Mouse (Mus musculus) cerebellum, postnatal 25 days (tissue): ENCODE measurements at regions not wholly inside any gene's neighbourhood (a gene's known extent, or its start where the extent isn't known, plus 50 kb on each side); places are given as distances from the start of the nearest gene placed in this dataset.

Experiments
- DNase-seq, 2 experiments: peaks; one replicate each; pipeline ENCODE4 v3.0.0; 2021; ENCODE audit warnings: mixed read lengths in 2 of 2

DNA sequence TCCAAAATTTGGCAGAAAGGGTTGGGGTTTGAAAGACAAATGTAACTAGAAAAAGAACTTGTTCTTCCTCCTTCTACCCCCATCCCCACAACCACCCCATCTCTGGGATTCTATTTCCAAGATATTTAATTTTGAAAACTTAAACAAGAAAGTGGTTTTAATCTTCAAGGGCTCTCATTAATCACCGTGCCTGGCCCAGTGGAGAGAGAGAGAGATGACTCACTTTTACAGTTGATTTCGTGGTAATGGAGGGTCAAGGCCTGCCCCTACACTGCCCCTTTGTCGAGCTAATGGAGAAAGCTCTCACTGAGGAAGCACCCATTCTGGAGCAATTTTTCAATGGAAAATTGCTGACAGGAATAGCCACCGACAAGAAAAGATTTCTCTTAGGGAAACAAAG, 247.9 kb downstream of the Gm10260 start:
- DNase-seq = no peak

DNA sequence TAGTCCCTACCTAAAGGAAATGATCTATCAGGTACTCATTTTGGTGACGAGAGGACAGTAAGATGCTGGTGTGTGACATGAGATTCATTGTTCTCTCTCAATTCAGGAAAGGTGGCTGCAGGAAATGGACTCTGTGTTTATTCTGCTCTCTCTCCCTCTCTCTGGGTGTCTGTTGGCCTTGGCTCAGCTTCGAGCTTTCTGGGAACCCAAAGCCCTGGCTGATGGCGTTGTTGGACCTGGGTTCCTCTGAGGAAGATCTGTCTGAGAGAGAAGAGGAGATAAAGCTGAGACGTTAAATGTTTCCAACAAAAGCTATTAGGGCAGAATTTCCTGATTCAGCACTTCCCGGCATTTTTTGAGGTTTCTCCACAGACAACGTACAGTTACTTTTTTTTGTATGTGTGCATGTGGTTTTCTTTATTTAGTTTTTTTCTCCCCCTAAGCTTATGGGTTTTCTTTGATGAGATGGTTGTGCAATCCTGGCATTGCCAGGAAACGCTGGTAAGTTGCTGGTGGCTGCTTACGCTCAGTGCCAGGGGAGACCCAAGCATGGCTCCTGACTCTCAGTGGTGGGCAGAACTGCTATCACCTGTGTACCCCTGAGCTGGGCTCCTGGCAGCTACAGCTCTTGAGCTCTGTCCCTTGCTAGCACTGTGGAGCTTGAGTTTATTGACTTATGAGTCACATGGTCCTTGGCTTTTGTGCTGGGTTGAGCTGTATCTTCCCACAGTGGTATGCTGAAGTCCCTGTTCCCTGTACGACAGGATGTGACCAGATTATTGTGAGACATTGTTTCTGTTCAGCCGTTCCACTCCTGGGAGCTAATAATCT, 249.8 kb downstream of the Gm10260 start:
- no peak for DNase-seq

DNA sequence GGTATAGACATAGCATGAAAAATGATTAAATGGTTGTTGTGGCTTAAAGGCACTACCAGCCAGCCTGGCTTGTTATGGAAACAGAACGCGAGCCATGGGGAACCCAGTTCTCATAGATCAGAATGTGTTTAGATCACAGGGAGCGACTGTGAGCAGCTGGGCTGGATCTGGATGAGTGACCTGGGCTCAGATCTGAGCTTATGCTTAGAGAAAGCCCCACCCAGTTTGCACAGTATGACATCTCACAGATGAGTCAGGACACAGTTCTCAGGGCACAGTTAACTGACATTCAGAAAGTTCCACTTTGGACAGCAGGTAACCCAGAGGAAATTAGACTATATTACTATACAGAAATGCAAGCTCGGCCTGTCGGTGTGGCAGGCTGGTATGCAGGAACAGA, 255.5 kb downstream of the Gm10260 start:
- no peak for DNase-seq

DNA sequence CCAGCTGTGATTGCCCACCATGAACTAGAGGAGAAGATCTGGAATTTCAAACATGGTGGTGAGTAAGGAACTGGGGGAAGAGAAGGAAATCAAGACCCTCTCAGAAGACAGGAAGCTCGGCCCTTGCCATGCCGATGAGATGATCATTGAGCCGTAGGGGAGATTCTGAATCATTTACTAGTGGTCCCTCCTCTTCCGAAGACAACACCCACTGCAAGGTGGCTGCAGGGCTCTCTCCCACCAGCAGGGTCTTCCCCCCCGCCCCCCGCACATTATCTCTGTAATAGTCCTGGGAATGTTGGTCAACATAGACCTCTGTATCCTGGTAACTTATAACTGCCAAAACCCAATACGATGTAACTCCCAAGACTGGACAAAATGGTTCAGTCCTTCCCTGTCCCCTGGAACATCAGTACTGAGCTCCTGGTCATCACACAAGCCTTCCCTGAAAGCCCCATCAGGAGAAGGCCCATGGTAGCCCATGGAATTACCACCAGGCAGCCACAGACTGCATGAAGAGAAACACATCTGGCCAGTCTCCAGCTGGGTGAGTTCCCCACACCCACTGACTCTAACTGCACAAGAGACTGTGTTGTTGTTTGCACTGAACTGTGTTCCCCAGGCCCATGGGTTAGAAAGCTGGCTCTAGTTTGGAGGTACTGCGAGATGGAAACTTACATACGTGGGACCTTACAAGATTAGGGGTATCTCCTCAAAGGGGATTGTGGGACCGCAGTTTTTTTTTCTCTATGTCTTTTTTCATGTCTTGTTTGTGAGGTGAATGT, 256.3 kb downstream of the Gm10260 start:
- no peak for DNase-seq

DNA sequence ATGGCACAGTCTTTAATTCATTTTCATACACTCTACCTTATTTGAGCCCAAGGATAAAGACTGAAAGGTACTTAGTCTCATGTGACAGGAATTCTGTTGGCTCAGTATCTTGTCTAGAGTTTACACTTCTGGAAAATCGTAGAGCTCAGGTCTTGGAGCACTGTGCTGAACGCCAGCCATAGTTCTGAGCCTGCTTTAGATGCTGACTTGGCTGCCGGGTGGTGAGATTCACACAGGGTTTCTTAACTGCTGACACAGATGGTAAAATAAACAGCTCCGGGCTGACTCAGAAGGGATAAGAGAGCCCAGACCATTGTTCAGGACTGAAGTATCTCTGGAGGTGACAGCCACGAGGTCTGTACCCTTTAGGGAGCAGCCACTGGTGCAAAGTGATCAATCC, 257.0 kb downstream of the Gm10260 start:
- DNase-seq = no peak

DNA sequence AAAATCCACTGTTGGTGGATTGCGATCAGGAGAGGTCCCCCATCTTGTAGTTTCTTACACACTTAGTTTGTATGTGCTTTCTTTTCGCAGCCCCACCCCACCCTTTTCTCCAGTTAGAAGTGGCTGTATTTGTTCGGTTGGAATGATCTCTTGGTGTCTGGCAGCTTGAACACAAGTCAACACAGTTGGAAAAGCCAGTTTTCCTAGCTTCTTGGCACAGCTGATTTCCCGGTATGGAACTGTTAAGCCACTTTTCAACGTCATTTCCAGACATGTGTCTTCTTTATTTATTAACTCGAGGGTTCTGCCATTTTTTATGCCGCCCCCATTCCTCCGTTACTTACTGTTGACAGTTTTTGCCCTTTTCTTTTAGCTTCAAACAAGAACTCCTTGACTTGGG, 259.2 kb downstream of the Enc1 start:
- DNase-seq = no peak

DNA sequence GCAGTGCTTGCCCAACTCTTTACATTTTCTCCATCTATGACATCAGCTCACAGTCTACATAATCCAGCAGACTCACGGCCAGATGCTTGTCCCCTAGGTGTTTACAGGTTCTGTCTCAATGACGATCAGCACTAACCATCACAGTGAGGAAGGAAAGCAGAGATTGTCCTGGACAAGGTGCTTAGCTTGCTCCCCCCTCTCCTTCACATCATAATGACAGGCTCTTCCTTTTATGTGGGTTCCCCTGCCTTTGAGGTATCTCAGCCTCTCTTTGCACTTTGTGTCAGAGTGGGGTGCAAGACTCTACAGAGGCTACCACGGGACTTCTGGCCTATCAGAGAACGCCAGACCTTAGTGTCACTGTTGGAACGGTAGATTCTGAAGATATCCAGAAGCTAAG, 258.1 kb downstream of the Enc1 start:
- no peak for DNase-seq

DNA sequence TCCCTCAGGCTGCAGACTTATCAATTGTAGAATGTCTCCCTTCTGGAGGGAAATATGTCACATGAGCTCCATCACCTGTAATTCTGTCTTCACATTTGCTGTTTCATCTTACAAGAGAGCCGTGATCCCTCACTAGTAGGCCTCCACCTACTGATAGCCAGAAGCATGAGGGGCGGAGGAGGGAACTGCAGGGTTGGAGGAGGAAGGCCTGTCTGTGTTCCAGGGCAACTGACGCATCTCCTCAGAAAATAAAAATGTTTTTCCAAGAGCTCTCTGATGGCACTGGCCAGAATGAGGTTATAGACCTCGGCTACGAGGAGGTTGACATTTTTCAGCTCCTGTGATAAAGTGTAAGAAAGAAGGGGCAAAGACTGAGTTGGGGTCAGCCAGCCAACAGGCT, 257.0 kb downstream of the Enc1 start:
- DNase-seq = no peak

DNA sequence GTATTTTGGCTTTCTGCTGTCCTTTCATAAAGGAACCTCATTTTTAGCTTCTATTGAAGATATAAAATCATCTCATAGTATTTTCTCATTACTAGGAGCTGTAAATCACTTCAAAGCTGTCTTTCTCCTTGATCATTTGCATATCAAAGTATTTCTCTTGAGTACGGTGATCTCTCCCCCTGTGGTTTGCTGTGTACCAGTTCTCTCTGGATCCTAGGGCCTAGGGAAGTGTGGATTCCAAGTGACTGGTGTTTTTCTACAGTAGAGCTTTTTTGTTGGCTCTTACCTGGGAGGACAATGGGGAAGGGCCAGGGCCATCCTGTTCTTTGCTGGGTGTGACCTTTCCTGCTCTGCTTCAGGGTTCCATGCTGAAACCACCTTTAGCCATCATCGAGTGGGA, 253.9 kb downstream of the Enc1 start:
- no peak for DNase-seq

DNA sequence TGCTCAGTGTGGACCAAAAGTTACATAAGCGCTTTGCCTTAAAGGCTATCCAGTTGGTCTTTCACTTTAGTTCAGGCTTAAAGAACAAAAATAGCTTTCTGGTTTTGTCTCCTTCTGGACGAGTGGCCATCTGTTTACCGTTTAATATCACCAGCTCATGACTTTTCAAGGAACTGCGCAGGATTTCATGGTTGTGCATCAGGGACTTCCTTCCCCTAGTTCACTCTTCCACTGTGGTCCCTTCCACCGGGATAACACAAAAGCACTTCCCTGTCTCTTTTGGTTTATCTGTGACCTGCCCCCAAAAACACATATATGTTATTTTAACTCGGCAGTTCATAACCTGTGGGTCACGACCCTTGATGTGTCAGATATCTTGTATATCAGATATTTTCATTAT, 252.9 kb downstream of the Enc1 start:
- DNase-seq = no peak

DNA sequence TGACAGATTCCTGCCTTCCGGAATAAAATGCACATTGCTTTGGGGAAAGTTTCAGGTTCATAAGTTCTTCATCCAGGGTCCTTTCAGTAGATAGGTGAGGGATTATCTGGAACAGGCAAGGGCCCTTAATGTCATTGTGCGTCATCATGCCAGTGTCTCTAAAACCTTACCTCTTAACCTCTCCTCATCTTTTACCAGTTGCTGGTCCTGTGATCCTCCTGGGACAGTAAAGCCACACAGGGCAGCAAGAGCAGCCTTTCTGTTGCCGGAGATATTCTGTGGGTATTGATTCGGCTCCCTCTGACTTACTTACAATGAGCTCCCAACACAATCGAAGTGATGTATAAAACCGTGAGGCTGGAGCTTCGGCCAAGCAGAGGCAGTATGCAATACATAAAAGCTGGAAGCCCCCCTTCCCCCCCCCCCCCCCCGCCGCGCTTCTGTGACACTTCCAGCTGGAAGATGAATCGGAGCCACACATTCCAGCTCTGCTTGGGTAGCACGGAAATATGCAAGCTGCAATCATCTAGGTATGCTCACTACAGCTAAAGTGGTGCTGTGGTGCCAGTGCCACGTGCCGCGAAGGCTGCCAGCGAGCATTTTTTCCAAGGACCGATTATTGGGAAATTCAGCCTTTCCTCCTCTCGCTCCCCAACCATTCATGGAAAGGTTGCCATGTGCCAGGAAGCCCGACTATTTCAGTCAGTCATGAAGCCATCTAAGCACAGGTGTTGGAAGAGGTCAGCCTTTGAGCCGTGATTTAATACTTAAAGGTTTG, 252.2 kb downstream of the Enc1 start:
- no peak for DNase-seq

DNA sequence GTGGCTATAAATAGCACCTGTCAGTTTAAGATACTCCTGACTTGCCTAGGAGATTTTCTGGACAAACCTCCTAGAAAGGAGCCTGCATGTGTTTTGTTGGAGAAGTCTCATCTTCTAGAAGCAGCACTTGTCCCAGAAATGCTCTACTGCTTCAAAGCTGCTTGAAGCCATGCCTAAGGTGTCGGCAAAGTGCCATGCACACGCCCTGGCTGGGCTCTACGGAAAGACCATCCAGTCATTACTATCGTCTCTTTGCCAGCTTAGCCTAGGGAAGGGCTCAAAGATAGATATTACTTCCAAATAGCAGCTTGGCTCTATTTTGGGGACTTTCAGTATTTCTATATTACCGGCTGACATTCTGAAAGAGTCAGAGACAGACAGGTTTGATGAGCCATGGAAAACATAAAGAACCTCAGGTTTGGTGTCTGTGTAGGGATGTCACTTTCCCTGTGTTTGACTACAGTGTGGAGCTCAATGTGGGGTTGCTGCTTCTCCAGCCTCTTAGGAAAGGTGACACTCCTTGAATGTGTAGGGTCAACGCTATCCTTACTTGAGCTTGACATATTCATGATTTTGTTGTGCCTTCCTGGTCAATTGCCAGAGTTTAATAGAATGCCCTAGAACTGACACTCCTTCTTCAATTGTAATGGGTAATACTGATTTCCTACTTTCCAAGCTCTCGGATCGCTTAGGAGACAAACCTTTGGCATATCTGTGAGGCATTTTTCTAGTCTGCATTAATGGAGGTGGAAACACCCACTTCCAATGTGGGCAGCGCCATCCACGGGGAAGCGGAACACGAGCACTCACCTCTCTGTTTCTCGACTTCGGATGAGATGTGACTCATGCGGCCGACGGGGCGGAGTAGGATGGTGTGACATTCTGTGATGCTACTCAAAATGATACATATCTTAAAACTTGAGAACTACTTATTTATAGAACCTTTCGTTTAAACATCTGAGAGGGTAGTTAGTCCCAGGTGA, 251.3 kb downstream of the Enc1 start:
- no peak for DNase-seq

DNA sequence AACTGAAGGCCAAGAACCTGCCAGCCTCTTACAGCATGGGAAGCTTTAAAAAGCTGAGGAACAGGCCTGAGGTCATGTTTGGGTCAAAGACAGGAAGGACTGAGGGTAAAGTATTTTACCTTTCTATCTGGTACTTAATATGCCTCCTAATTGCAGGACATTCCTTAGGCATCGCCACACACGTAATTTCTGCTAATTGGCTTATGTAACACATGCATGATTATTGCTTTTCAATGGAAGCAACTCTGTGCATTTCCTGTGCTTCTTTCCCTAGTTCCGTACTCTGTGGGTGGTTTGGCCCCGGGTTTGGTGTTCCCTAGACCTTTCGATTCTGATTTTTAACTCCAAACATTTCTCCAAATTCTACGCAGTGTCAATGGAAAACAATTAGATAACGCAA, 249.2 kb downstream of the Enc1 start:
- DNase-seq = no peak

DNA sequence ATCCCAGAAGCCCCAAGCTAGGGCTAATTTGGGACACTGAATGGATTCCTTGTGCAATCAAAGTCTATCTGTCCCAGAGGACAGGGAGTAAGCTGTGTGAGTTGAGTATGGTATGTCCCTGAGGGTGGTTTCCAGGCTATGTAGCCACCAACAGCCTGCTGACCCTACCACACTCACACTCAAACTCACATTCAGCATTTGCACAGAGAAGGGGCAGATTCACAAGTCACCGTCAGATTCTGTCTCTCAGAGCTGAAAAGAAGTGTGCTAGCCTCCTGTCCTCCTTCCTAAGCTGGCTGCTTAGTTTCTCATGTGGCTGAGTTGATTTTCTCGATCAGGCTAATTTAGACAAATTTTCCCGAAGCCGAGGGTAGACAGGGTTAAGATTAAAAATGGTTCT, 248.8 kb downstream of the Enc1 start:
- DNase-seq = no peak

DNA sequence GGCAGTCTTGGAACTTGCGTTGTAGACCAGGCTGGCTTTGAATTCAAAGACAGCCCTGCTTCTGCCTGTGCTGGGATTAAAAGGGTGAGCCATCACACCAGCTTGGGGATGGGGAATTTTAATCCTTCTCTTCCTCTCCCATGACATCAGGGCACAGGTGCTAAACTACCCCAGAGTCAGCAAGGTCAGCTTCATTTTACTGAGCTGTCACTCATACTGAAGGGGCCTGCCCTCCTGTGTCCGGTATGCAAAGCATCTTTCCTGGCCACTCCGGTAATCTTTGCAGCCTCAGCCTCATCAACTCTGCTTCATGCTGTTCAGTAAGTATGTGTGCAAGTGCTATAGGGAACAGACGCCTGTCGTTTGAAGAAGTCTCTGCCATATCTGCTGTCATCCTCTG, 248.1 kb downstream of the Enc1 start:
- DNase-seq = no peak

DNA sequence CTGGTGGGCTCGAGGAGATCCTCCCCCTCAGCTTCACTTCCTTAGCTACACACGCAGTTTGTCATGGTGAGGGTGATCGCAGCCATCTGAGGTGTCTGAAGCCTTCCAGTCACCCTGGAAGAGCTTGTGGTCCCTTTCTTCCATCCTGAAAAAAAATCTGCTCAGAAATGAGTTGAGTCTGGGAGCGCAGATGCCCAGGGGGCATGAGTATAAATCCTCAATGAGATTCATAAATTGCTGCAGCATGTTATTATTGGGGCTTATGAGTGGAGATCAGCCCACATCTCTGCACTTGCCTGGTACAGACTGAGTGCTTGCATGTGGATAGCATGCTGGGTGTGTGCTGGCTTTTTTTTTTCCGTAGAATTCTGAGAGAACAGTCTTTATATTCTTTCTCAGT, 247.6 kb downstream of the Enc1 start:
- no peak for DNase-seq

DNA sequence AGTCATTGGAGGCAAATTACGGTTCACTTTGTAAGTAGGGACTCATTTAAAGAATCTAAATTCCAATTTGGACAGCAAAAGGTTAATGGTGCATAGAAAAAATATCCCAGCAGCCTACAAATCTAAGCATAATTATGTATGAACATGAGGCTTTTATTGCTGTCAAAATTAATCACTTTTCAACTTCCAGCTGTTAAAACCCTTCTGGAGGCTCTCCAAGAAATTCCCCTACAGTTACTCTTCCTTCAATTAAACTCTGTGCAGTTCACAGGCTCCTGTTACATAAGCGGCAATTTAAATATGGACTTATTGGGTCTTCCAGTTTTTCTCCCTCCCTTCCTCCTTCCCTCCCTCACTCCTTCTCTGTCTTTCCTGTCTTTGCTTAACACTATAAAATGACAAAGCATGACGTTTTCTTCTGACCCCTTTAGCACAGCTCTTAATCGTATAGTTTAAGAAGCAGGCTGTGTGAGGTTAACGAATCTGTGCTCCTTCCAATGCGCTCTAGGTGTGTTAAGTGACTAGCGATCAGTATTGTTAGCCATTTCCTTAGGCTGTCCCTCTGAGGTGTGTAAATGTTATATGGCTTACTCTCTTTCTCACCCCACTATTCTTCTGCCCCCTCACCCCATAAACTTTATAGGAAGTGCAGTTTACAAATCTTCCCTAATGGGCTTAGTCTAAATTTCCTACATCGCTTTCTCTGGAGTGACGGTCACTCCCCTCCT, 247.0 kb downstream of the Enc1 start:
- no peak for DNase-seq

DNA sequence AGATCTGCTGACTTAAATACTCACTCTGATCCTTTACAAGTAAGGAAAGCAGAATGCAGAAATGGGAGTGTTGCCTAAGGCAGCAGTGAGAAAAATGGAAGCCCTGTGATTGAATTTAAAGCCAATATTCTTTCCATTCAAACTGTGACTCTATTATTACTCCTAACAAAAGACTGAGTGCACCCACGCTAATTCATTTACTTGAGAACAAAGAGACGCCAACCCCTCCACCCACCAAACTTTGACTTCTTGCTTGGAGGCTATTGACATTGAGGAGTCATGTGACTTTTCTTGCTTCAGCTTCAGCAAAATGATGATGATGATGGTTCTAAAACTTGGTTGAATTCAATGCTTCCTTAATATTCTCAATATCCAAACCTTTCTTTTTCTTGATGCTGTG, 245.6 kb downstream of the Enc1 start:
- DNase-seq = no peak

DNA sequence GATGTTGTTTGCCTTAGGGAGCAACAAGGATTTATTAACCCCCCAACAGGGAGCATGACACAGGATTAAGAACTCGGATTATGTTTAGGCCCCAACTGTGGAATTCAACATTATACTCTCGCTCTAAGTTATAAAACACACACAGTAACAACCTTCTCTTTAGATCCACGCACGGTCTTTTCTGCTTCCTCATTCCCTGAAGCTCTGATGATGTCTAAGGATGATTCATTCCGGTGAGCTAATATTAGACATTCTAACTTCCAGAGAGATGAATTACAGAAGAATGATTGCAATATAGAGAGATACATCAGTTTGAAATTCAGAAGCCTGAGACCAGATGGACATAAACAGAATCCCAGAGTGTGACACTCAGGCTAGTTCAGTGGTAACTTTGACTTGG, 245.0 kb downstream of the Enc1 start:
- no peak for DNase-seq

DNA sequence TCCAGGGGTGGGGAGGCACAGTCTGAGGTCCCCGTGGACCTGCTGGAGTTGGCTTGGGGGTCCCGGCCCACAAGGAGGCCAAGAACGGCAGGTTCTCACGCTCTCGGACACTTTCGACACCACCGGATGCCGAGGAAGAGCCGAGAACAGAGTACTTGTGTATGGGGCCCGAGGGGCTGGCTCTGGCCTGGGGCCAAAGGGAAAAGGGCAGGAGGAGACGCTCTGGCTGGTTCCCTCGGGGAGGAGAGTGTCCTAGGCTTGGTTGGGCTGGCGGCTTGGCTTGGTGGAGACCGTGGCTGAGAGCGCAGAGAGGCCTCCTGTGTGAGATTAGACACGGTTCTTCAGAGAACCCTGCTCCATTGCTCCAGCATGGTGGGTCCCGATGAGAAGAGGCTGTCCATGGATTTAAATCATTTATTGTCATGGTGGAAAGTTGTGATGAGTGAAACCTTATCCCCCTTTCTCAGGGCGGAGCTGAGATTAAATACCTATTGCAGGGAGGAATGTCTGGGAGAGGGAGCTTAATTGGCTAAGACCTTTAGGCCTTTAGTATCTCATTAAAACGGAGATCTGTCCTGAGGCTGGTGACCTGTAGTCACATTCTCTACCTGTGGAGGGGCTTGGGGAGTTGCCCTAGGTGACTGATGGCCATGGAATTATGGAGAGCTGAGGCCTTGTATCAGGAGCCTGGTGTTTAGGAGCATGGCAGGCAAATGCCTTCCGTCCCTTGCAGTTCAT, 244.1 kb downstream of the Enc1 start:
- no peak for DNase-seq

DNA sequence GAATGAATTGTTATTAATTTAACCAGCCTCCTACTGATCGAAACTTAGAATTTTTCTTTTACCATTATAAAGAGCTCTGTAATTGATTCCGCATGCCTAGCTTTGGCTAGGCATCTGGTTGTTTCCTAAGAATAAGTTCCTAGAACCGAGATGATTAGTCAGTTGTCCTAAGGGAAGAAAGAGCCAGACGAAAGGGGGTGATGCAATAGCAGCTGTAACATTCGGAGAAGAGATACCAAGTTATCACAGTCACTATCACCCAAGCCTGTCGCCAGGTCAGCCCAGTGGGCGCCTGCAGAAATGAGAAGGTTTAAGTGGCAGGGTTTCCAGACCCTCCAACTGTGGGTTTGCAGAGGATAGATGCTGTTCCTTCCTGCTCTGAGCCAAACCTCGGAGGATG, 242.8 kb downstream of the Enc1 start:
- DNase-seq = no peak
